Mouse (Mus musculus): Measurements from ENCODE around the gene Tns1. TPM values are rescaled to one million over a fixed set of nuclear protein-coding genes. Genes with fewer than 3 reads are reported as not detected.

Tns1 gene
- polyA plus RNA-seq, 1 experiment = 111 TPM

DNA sequence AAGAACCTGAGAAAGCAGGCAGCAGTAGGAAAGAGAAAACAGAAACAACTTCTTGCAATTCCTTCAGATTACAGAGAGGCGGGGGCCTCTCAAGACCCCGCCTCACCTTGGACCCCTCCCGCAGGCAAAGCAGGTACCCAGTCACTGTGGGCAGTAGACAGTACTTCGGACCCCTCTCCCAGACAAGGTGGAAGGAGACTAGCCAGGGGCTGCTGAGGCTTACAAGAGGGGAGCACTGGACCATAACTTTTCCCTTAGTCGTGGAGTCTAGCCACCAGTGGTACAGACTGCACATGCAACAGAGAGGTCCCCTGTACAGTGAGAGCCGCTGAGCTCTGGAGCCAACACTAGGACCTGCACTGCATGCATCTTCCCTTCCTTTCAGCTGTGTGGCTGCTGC, 64.2 kb downstream of the Tns1 start:
- Histone ChIP-seq H3K36me3 (ENCODE audit: control insufficient read depth, insufficient read depth) (no peaks in the 10 kb centered on the region), H3K27me3 (ENCODE audit: control insufficient read depth, insufficient read depth, insufficient read length) (no peaks in the 10 kb centered on the region), H3ac (ENCODE audit: control insufficient read depth, insufficient read length) (no peak overlapping the region), H3K4me2 (ENCODE audit: low read depth) (no peak overlapping the region), H3K79me2 (ENCODE audit: control insufficient read depth, insufficient read depth) (peaks cover 5% of the 10 kb centered on the region), H3K4me3 (no peak overlapping the region)
- no peak for TF ChIP-seq MAX (IDR thresholded peaks at IDR 0.05; ENCODE audit: low read depth)
- no peak for TF ChIP-seq MYOG (IDR thresholded peaks at IDR 0.05; ENCODE audit: control insufficient read depth in 1 of 3, insufficient read depth in 1 of 3, insufficient read length in 2 of 3, low read depth in 2 of 3)
- no peak for TF ChIP-seq POLR2A (IDR thresholded peaks at IDR 0.05; ENCODE audit: insufficient read length, low read depth)
- no peak for TF ChIP-seq TCF3 (IDR thresholded peaks at IDR 0.05; ENCODE audit: insufficient read length, low read depth)
- no peak for TF ChIP-seq CEBPB (IDR thresholded peaks at IDR 0.05; ENCODE audit: insufficient read depth, poor library complexity, severe bottlenecking)
- TF ChIP-seq POLR2AphosphoS2 (IDR thresholded peaks at IDR 0.05; ENCODE audit: insufficient read length, low read depth) = no peak
- TF ChIP-seq TCF12 (IDR thresholded peaks at IDR 0.05; ENCODE audit: insufficient read depth, poor library complexity, severe bottlenecking) = no peak
- no peak for TF ChIP-seq SRF (IDR thresholded peaks at IDR 0.05; ENCODE audit: control insufficient read depth, insufficient read length, low read depth)
- no peak for TF ChIP-seq REST (IDR thresholded peaks at IDR 0.05; ENCODE audit: insufficient read depth, insufficient read length)
- no peak for TF ChIP-seq MYOD1 (IDR thresholded peaks at IDR 0.05; ENCODE audit: control insufficient read depth in 1 of 3, insufficient read length in 2 of 3, low read depth in 2 of 3)
- TF ChIP-seq USF1 (IDR thresholded peaks at IDR 0.05; ENCODE audit: low read depth) = no peak
- TF ChIP-seq E2F4 (IDR thresholded peaks at IDR 0.05; ENCODE audit: insufficient read depth) = no peak

DNA sequence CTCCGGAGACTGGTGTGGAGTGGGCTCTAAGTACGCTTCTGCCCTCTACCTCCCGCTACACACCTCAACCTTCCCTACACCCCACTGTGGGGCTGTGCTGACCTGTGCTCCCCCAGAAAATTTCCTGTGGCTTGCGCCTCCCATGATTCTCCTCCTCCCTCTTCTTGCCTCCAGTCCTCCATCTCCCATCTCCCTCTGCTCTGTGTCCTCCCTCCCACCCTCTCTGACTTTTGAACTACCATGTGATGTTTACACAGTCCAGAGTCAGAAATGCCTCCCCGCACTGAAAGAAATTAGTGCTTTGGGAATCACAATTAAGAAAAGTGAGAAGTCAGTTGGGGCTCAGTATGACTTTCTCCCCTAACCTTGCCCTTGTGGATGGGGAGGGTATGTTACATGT, 64.7 kb downstream of the Tns1 start:
- H3K4me2 ChIP-seq (ENCODE audit: low read depth) = no peak overlapping the region
- H3K36me3 ChIP-seq (ENCODE audit: control insufficient read depth, insufficient read depth) = no peaks in the 10 kb centered on the region
- H3ac ChIP-seq (ENCODE audit: control insufficient read depth, insufficient read length) = no peak overlapping the region
- TF ChIP-seq TCF12 (IDR thresholded peaks at IDR 0.05; ENCODE audit: insufficient read depth, poor library complexity, severe bottlenecking) (no peak), MYOD1 (IDR thresholded peaks at IDR 0.05; ENCODE audit: control insufficient read depth in 1 of 3, insufficient read length in 2 of 3, low read depth in 2 of 3) (no peak), TCF3 (IDR thresholded peaks at IDR 0.05; ENCODE audit: insufficient read length, low read depth) (no peak), POLR2AphosphoS2 (IDR thresholded peaks at IDR 0.05; ENCODE audit: insufficient read length, low read depth) (no peak)
- H3K4me3 ChIP-seq = no peak overlapping the region
- no peaks in the 10 kb centered on the region for H3K27me3 ChIP-seq (ENCODE audit: control insufficient read depth, insufficient read depth, insufficient read length)
- peaks cover 5% of the 10 kb centered on the region for H3K79me2 ChIP-seq (ENCODE audit: control insufficient read depth, insufficient read depth)

DNA sequence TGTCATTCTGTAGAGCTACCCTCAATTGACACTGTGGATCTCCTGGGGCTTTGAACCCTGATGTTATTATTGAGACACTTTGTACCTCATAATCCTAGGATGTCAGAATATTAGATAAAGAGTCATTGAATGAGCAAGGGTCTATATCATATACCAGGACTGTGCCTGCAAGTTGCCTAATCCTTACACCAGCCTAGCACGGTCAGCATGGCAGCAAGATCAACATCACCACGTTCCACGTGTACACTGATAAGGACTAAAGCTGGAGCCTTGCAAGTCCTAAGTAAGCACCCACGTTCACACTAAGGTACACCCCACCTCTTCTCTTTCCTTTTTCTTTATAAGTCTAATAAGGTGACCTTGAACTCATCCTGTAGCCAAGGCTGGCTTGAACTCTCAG, 65.5 kb downstream of the Tns1 start:
- H3K36me3 ChIP-seq (ENCODE audit: control insufficient read depth, insufficient read depth) = no peaks in the 10 kb centered on the region
- H3K27me3 ChIP-seq (ENCODE audit: control insufficient read depth, insufficient read depth, insufficient read length) = no peaks in the 10 kb centered on the region
- H3ac ChIP-seq (ENCODE audit: control insufficient read depth, insufficient read length) = no peak overlapping the region
- no peak overlapping the region for H3K4me2 ChIP-seq (ENCODE audit: low read depth)
- H3K4me3 ChIP-seq = no peak overlapping the region
- H3K79me2 ChIP-seq (ENCODE audit: control insufficient read depth, insufficient read depth) = peaks cover 5% of the 10 kb centered on the region
- TF ChIP-seq E2F4 (IDR thresholded peaks at IDR 0.05; ENCODE audit: insufficient read depth) (no peak), USF1 (IDR thresholded peaks at IDR 0.05; ENCODE audit: low read depth) (no peak), POLR2A (IDR thresholded peaks at IDR 0.05; ENCODE audit: insufficient read length, low read depth) (no peak), TCF3 (IDR thresholded peaks at IDR 0.05; ENCODE audit: insufficient read length, low read depth) (no peak), MYOG (IDR thresholded peaks at IDR 0.05; ENCODE audit: control insufficient read depth in 1 of 3, insufficient read depth in 1 of 3, insufficient read length in 2 of 3, low read depth in 2 of 3) (no peak), POLR2AphosphoS2 (IDR thresholded peaks at IDR 0.05; ENCODE audit: insufficient read length, low read depth) (no peak), MAX (IDR thresholded peaks at IDR 0.05; ENCODE audit: low read depth) (no peak), CEBPB (IDR thresholded peaks at IDR 0.05; ENCODE audit: insufficient read depth, poor library complexity, severe bottlenecking) (no peak), TCF12 (IDR thresholded peaks at IDR 0.05; ENCODE audit: insufficient read depth, poor library complexity, severe bottlenecking) (no peak), REST (IDR thresholded peaks at IDR 0.05; ENCODE audit: insufficient read depth, insufficient read length) (no peak), SRF (IDR thresholded peaks at IDR 0.05; ENCODE audit: control insufficient read depth, insufficient read length, low read depth) (no peak), MYOD1 (IDR thresholded peaks at IDR 0.05; ENCODE audit: control insufficient read depth in 1 of 3, insufficient read length in 2 of 3, low read depth in 2 of 3) (no peak)

DNA sequence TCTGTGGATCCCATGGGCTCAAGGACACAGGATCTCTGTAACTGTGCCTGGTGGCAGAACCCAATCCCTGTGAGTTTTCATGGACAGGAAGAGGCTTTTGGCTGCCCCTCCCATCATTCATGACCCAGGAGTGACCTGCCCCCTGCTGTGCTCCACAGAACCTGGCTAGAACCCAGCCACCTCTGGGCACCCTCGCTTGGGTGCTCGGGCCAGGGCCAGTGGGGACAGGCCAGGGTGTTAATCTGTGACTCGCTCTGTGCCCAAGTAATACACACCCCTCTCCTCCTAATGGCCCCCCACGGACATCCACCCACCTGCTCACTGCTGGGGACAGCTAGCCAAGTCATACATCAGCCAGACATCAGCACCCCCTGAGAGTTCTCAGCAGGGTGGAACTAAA, 65.9 kb downstream of the Tns1 start:
- H3K4me3 ChIP-seq = no peak overlapping the region
- no peak overlapping the region for H3K4me2 ChIP-seq (ENCODE audit: low read depth)
- H3K36me3 ChIP-seq (ENCODE audit: control insufficient read depth, insufficient read depth) = no peaks in the 10 kb centered on the region
- TF ChIP-seq MYOD1 (IDR thresholded peaks at IDR 0.05; ENCODE audit: control insufficient read depth in 1 of 3, insufficient read length in 2 of 3, low read depth in 2 of 3) = peak in 1 of 3 experiments; percentile 30
- TF ChIP-seq USF1 (IDR thresholded peaks at IDR 0.05; ENCODE audit: low read depth) = no peak
- peaks cover 10% of the 10 kb centered on the region for H3K79me2 ChIP-seq (ENCODE audit: control insufficient read depth, insufficient read depth)
- no peak overlapping the region for H3ac ChIP-seq (ENCODE audit: control insufficient read depth, insufficient read length)
- H3K27me3 ChIP-seq (ENCODE audit: control insufficient read depth, insufficient read depth, insufficient read length) = no peaks in the 10 kb centered on the region

DNA sequence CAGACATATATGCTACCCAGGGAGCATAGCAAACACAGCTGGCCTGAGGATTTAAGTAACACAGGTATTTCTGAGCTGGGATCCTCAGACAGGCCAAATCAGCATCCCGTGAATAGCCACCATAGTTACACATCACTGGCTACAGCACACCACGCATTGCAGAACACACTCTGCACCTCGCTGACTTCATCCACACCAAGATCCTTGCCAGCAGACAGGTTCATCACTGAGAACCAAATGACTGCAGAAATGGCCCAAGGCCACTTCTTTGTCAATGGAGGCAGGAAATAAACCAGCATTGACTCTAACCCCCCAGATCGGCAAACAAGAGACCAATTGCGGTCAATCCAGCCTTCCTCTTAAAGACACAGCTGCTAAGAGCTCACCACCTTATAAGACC, 66.7 kb downstream of the Tns1 start:
- Histone ChIP-seq H3K4me3 (no peak overlapping the region), H3ac (ENCODE audit: control insufficient read depth, insufficient read length) (no peak overlapping the region), H3K79me2 (ENCODE audit: control insufficient read depth, insufficient read depth) (peaks cover 16% of the 10 kb centered on the region), H3K36me3 (ENCODE audit: control insufficient read depth, insufficient read depth) (no peaks in the 10 kb centered on the region), H3K27me3 (ENCODE audit: control insufficient read depth, insufficient read depth, insufficient read length) (no peaks in the 10 kb centered on the region), H3K4me2 (ENCODE audit: low read depth) (no peak overlapping the region)
- TF ChIP-seq TCF12 (IDR thresholded peaks at IDR 0.05; ENCODE audit: insufficient read depth, poor library complexity, severe bottlenecking) (no peak), POLR2AphosphoS2 (IDR thresholded peaks at IDR 0.05; ENCODE audit: insufficient read length, low read depth) (no peak), MYOG (IDR thresholded peaks at IDR 0.05; ENCODE audit: control insufficient read depth in 1 of 3, insufficient read depth in 1 of 3, insufficient read length in 2 of 3, low read depth in 2 of 3) (no peak), CEBPB (IDR thresholded peaks at IDR 0.05; ENCODE audit: insufficient read depth, poor library complexity, severe bottlenecking) (no peak)
